Mouse (Mus musculus) MEL (cell line): ENCODE measurements around the gene 5730409E04Rik. TPM values are rescaled to one million over a fixed set of nuclear protein-coding genes. Genes with fewer than 3 reads are reported as not detected.

ENCODE experiments used
- DNase-seq: peaks from one replicate; pipeline ENCODE4 v3.0.0; 2011; ENCODE audit warnings: low read depth, low spot score
- H3K27ac ChIP-seq: 2 replicates; pipeline ENCODE4 v1.5.1; 2012; ENCODE audit warnings: low read depth, mild to moderate bottlenecking, control low read depth, low read length, moderate library complexity; ENCODE audit not compliant: control insufficient read depth
- H3K27me3 ChIP-seq, 2 experiments: fragments of 150-350 bp in 1 of 2; sonication (generic) in 1 of 2; 2 replicates each; pipeline ENCODE4 v1.6.1; 2012; ENCODE audit warnings: low read length in 2 of 2, mild to moderate bottlenecking in 2 of 2, improper control_type of control experiment in 1 of 2, moderate library complexity in 1 of 2; ENCODE audit not compliant: insufficient read depth in 2 of 2, control insufficient read depth in 1 of 2
- H3K36me3 ChIP-seq, 2 experiments: 2 replicates each; pipeline ENCODE4 v1.6.1; 2012 to 2014; ENCODE audit warnings: low read length in 2 of 2, improper control_type of control experiment in 1 of 2, inconsistent platforms in 1 of 2, mild to moderate bottlenecking in 1 of 2; ENCODE audit not compliant: insufficient read depth in 2 of 2, control insufficient read depth in 1 of 2
- H3K4me1 ChIP-seq, 2 experiments: fragments of 150-350 bp in 1 of 2; sonication (generic) in 1 of 2; 2 replicates each; pipeline ENCODE4 v1.6.1; 2012; ENCODE audit warnings: low read length in 2 of 2, improper control_type of control experiment in 1 of 2, mild to moderate bottlenecking in 1 of 2; ENCODE audit not compliant: insufficient read depth in 2 of 2, control insufficient read depth in 1 of 2
- H3K4me3 ChIP-seq, 2 experiments: fragments of 150-350 bp in 1 of 2; sonication (generic) in 1 of 2; 2 replicates each; pipeline ENCODE4 v1.5.1; 2012; ENCODE audit warnings: low read depth in 2 of 2, low read length in 2 of 2, mild to moderate bottlenecking in 2 of 2, moderate library complexity in 2 of 2, control low read depth in 1 of 2, improper control_type of control experiment in 1 of 2; ENCODE audit not compliant: control insufficient read depth in 1 of 2, insufficient read depth in 1 of 2
- H3K79me2 ChIP-seq: 2 replicates; pipeline ENCODE4 v1.6.1; 2012; ENCODE audit warnings: mild to moderate bottlenecking, low read length, moderate library complexity; ENCODE audit not compliant: control insufficient read depth, poor library complexity, insufficient read depth
- H3K9ac ChIP-seq: 2 replicates; pipeline ENCODE4 v1.6.1; 2012; ENCODE audit warnings: low read depth, mild to moderate bottlenecking, control low read depth, low read length, moderate library complexity; ENCODE audit not compliant: control insufficient read depth, poor library complexity, severe bottlenecking
- H3K9me3 ChIP-seq: fragments of 150-350 bp; sonication (generic); replicated peaks from 2 replicates; pipeline ENCODE4 v1.6.1; 2012; ENCODE audit warnings: mild to moderate bottlenecking, low read length, improper control_type of control experiment, moderate library complexity; ENCODE audit not compliant: insufficient read depth
- CTCF ChIP-seq, 3 experiments: IDR thresholded peaks in 2 of 3; conservative IDR thresholded peaks in 1 of 3; 2 replicates each; pipeline ENCODE4 v1.5.1; 2011 to 2012; ENCODE audit warnings: low read length in 3 of 3, low read depth in 2 of 3, mild to moderate bottlenecking in 2 of 3, improper control_type of control experiment in 1 of 3, inconsistent platforms in 1 of 3, mixed read lengths in 1 of 3, moderate library complexity in 1 of 3; ENCODE audit not compliant: control insufficient read depth in 1 of 3, insufficient read depth in 1 of 3, poor library complexity in 1 of 3, severe bottlenecking in 1 of 3
- E2F4 ChIP-seq: IDR thresholded peaks from 2 replicates; pipeline ENCODE4 v1.6.1; 2011; ENCODE audit warnings: low read depth, low read length, improper control_type of control experiment, borderline replicate concordance
- ELF1 ChIP-seq: IDR thresholded peaks from 2 replicates; pipeline ENCODE4 v1.6.1; 2014; ENCODE audit warnings: low read depth, mild to moderate bottlenecking, inconsistent platforms, low read length, improper control_type of control experiment, moderate library complexity
- EP300 ChIP-seq, 2 experiments: IDR thresholded peaks; 2 replicates each; pipeline ENCODE4 v1.6.1; 2011; ENCODE audit warnings: improper control_type of control experiment in 2 of 2, low read length in 2 of 2, low read depth in 1 of 2, mild to moderate bottlenecking in 1 of 2
- JUND ChIP-seq: IDR thresholded peaks from 2 replicates; pipeline ENCODE4 v1.6.1; 2011; ENCODE audit warnings: low read depth, mild to moderate bottlenecking, improper control_type of control experiment, low read length
- MAFK ChIP-seq: IDR thresholded peaks from 2 replicates; pipeline ENCODE4 v1.6.1; 2011; ENCODE audit warnings: low read depth, mild to moderate bottlenecking, low read length, improper control_type of control experiment, borderline replicate concordance
- MAX ChIP-seq: IDR thresholded peaks from 2 replicates; pipeline ENCODE4 v1.6.1; 2011; ENCODE audit warnings: low read length, improper control_type of control experiment
- MAZ ChIP-seq: IDR thresholded peaks from 2 replicates; pipeline ENCODE4 v1.6.1; 2012; ENCODE audit warnings: low read depth, mild to moderate bottlenecking, inconsistent platforms, low read length, improper control_type of control experiment
- MXI1 ChIP-seq: IDR thresholded peaks from 2 replicates; pipeline ENCODE4 v1.6.1; 2011; ENCODE audit warnings: mild to moderate bottlenecking, low read depth, low read length, improper control_type of control experiment
- NELFE ChIP-seq: IDR thresholded peaks from 2 replicates; pipeline ENCODE4 v1.6.1; 2011; ENCODE audit warnings: low read depth, low read length, improper control_type of control experiment
- NRF1 ChIP-seq: IDR thresholded peaks from 2 replicates; pipeline ENCODE4 v1.6.1; 2014; ENCODE audit warnings: low read depth, mild to moderate bottlenecking, inconsistent platforms, low read length, improper control_type of control experiment, moderate library complexity; ENCODE audit not compliant: poor library complexity, insufficient read depth, severe bottlenecking
- POLR2AphosphoS5 ChIP-seq: IDR thresholded peaks from 2 replicates; pipeline ENCODE4 v1.6.1; 2012; ENCODE audit warnings: low read depth, borderline replicate concordance, mild to moderate bottlenecking, inconsistent platforms, low read length, moderate library complexity, mixed read lengths
- RAD21 ChIP-seq: IDR thresholded peaks from 2 replicates; pipeline ENCODE4 v1.6.1; 2011; ENCODE audit warnings: mild to moderate bottlenecking, low read depth, low read length, improper control_type of control experiment
- RCOR1 ChIP-seq: IDR thresholded peaks from 2 replicates; pipeline ENCODE4 v1.6.1; 2012; ENCODE audit warnings: low read depth, mild to moderate bottlenecking, inconsistent platforms, low read length, improper control_type of control experiment
- SIN3A ChIP-seq: IDR thresholded peaks from 2 replicates; pipeline ENCODE4 v1.6.1; 2012; ENCODE audit warnings: low read length, improper control_type of control experiment, inconsistent platforms
- SMC3 ChIP-seq: IDR thresholded peaks from 2 replicates; pipeline ENCODE4 v1.6.1; 2011; ENCODE audit warnings: low read depth, low read length, improper control_type of control experiment
- UBTF ChIP-seq: IDR thresholded peaks from 2 replicates; pipeline ENCODE4 v1.6.1; 2012; ENCODE audit warnings: low read depth, mild to moderate bottlenecking, inconsistent platforms, low read length, improper control_type of control experiment, moderate library complexity, borderline replicate concordance; ENCODE audit not compliant: insufficient read depth
- ZKSCAN1 ChIP-seq: IDR thresholded peaks from 2 replicates; pipeline ENCODE4 v1.6.1; 2012; ENCODE audit warnings: low read depth, mild to moderate bottlenecking, inconsistent platforms, low read length, improper control_type of control experiment, moderate library complexity
- ZMIZ1 ChIP-seq: IDR thresholded peaks from 2 replicates; pipeline ENCODE4 v1.6.1; 2012; ENCODE audit warnings: low read depth, mild to moderate bottlenecking, inconsistent platforms, low read length, improper control_type of control experiment, moderate library complexity
- ZNF384 ChIP-seq: IDR thresholded peaks from 2 replicates; pipeline ENCODE4 v1.6.1; 2012; ENCODE audit warnings: low read depth, mild to moderate bottlenecking, inconsistent platforms, low read length, improper control_type of control experiment
- polyA plus RNA-seq, 2 experiments: library from polyadenylated mRNA; stranded (reverse) in 1 of 2; unstranded in 1 of 2; fragments of >175 nt in 1 of 2; fragments of >200 nt in 1 of 2; gene quantifications; 2 replicates each; pipeline versions ENCODE4 v1.2.1 to v1.2.4; 2012; ENCODE audit warnings: low replicate concordance in 2 of 2, low read depth in 1 of 2; ENCODE audit not compliant: insufficient read length in 2 of 2, insufficient read depth in 1 of 2, missing spikeins in 1 of 2
- total RNA-seq: library from RNA; depleted of rRNA; stranded (reverse); fragments of 300-350 nt; gene quantifications from 2 replicates; pipeline ENCODE4 v1.2.3, GENCODE M21; 2012

Gene 5730409E04Rik
- total and polyA plus RNA-seq, 3 experiments = not detected

DNA sequence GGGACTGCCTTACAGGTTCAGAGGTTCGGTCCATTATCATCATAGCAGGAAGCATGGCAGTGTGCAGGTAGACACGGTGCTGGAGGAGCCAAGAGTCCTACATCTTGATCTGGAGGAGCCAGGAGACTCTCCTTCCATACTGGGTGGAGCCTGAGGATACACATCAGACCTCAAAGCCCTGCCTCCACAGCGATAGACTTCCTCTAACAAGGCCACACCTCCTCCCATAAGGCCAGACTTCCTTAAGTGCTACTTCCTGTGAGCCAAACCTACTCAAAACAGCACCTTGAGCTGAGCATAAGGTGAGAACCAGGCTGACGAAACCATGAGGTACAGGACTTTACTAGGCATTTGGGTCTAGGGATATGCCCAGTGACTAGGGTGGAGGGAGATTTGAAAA lies 6.7 kb downstream of the 5730409E04Rik start (continued):
- TF ChIP-seq ZMIZ1 (no peak), POLR2AphosphoS5 (no peak)

DNA sequence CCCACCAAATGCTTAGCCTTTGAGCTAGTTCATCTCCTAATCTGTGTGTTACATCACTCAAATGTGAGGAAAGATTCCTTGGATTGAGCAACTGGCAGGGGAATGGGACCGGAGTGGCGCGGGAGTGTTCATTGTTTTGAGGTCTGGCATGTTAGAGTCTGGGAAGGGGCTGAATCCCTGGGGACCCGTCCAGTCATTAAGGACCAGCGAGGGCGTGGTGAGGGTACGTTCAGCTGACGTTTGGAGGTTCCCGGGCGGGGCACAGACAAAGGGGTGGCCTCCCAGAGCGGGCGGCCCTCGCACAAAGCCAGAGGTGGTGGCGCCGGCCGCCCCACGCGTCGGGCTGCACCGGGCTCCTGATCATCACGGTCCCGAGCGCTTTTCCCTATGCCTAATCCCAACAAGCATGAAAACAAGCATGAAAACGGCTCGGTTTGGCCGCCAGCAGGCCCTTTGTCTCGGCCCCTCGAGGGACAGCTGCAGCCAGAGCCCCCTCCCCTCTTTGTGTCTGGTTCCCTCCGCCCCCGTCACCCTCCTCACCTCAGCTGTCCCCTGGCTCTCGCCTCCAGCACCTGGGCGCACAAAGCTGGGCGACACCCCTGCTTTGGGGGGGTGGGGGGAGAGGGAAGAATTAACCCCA lies 10.2 kb downstream of the 5730409E04Rik start:
- no peak overlapping the region for H3K27ac ChIP-seq
- H3K27me3 ChIP-seq = no peaks in the 10 kb centered on the region; a peak in 2 of 4 replicates
- H3K9ac ChIP-seq = no peak overlapping the region
- DNase-seq = no peak
- no peaks in the 10 kb centered on the region for H3K9me3 ChIP-seq
- H3K4me3 ChIP-seq = no peak overlapping the region
- peaks cover 0 to 6% of the 10 kb centered on the region in 2 experiments; a peak in 1 of 4 replicates for H3K4me1 ChIP-seq
- TF ChIP-seq ZNF384 (no peak), E2F4 (no peak)
- H3K79me2 ChIP-seq = no peaks in the 10 kb centered on the region
- H3K36me3 ChIP-seq = no peaks in the 10 kb centered on the region

DNA sequence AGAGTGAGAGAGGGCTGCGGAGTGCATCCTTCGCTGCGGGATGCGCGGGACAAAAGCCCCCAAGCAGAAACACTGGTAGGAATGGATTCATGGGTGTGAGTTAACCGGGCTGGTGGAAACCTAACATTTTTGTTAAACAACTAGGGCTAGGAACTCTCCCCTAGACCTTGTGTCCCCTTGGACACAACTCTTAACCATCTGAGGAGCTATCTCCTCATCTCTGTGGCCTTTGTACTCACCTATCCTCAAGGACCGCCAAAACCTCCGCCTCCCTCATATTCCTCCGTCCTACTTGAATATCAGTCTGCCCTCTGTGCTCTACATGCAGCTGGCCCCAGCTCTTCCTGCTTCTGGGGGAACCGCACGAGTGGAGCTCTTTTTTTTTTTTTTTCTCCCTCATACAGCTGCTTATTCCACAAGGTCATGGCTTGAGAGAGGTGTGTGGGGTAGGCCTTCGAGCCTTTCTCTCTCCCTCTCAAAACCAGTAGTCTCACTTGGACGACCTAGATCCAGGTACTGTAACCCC lies 10.8 kb downstream of the 5730409E04Rik start:
- Histone ChIP-seq H3K9ac (no peak overlapping the region), H3K79me2 (no peaks in the 10 kb centered on the region), H3K27ac (no peak overlapping the region), H3K4me1 (peaks cover 0 to 6% of the 10 kb centered on the region in 2 experiments; a peak in 1 of 4 replicates), H3K9me3 (no peaks in the 10 kb centered on the region), H3K27me3 (no peaks in the 10 kb centered on the region; a peak in 2 of 4 replicates), H3K4me3 (no peak overlapping the region), H3K36me3 (no peaks in the 10 kb centered on the region)
- DNase-seq = no peak
- no peak for TF ChIP-seq EP300 (IDR thresholded peaks at IDR 0.05; ENCODE audit: low read depth in 1 of 2, low read length in 2 of 2)
- no peak for TF ChIP-seq MAFK
- no peak for TF ChIP-seq CTCF (IDR thresholded peaks at IDR 0.05 in 2 of 3, conservative IDR thresholded peaks at IDR 0.05 in 1 of 3; ENCODE audit: control insufficient read depth in 1 of 3, insufficient read depth in 1 of 3, low read depth in 2 of 3, low read length in 3 of 3, poor library complexity in 1 of 3, severe bottlenecking in 1 of 3)
- TF ChIP-seq UBTF = no peak
- no peak for TF ChIP-seq MXI1
- no peak for TF ChIP-seq RCOR1
- no peak for TF ChIP-seq MAX
- TF ChIP-seq MAZ = no peak
- TF ChIP-seq ELF1 = no peak
- TF ChIP-seq POLR2AphosphoS5 = no peak
- TF ChIP-seq ZKSCAN1 = no peak
- no peak for TF ChIP-seq SMC3
- TF ChIP-seq SIN3A = no peak
- no peak for TF ChIP-seq NELFE
- TF ChIP-seq NRF1 = no peak
- no peak for TF ChIP-seq JUND
- no peak for TF ChIP-seq ZNF384
- no peak for TF ChIP-seq RAD21
